In genomic region chr8:47335940-47336339, GRCm38 (mm10) we compare ENCODE assay signal across 20 mouse cellular contexts.
DNase-seq lines count a peak whose midpoint lies in the region; TF ChIP-seq lines count a peak whose summit lies in the region.
"Had no signal": no experiment of that assay in that cellular context is flagged by ENCODE, and none has a peak within 500 bp of the region (broad histone marks: within the 10 kb centered on the region; RNA-seq: fewer than 3 reads in every experiment).

No protein-coding gene starts in this region.

- H3K27me3 ChIP-seq in E14TG2a.4 (ENCODE audit: insufficient read depth, low read length) = no peaks in the 10 kb centered on the region
- no peaks in the 10 kb centered on the region for H3K27me3 ChIP-seq in ES-Bruce4 (ENCODE audit: control insufficient read depth, insufficient read depth, low read length, poor library complexity, severe bottlenecking)
- H3K27me3 ChIP-seq: forebrain, embryonic 15.5 days; heart, embryonic 12.5 days; heart, embryonic 15.5 days had no signal

- DNase-seq in R1 (ENCODE audit: low read depth, low spot score) = peak; percentile 98
- DNase-seq in right cerebral cortex, adult 2 months (ENCODE audit: low spot score in 2 of 2) = no peak
- no peak for DNase-seq in cerebellum, adult 18-20 months
- no peak for DNase-seq in left cerebral cortex, adult 11 months (ENCODE audit: low spot score)
- DNase-seq: adrenal gland, postnatal 14 days; cerebellum, adult 11-12 months; cerebellum, postnatal 14 days; gastrocnemius, postnatal 25 days; heart, adult 18-20 months; heart, postnatal 10 days; heart, postnatal 36 days; kidney, adult 18-20 months had no signal

- H3K36me3 ChIP-seq in E14TG2a.4 (ENCODE audit: insufficient read depth, low read length) (no peaks in the 10 kb centered on the region), ES-Bruce4 (ENCODE audit: control insufficient read depth, insufficient read depth, low read length, poor library complexity, severe bottlenecking) (no peaks in the 10 kb centered on the region)
- H3K36me3 ChIP-seq: forebrain, embryonic 10.5 days; forebrain, embryonic 15.5 days; heart, embryonic 12.5 days; heart, embryonic 15.5 days had no signal

- H3K27ac ChIP-seq in ES-Bruce4 (ENCODE audit: insufficient read depth, low read length) = peak overlapping the region; percentile 96
- H3K27ac ChIP-seq: forebrain, embryonic 10.5 days; forebrain, embryonic 15.5 days; heart, embryonic 15.5 days; hindbrain, embryonic 14.5 days; hindbrain, postnatal 0 days had no signal

- TF ChIP-seq POLR2A in ES-Bruce4 (IDR thresholded peaks at IDR 0.05; ENCODE audit: insufficient read depth, low read length) = peak; percentile 71

- H3K4me3 ChIP-seq in E14TG2a.4 (replicated peaks; ENCODE audit: low read length) (peak overlapping the region; percentile 82), ES-Bruce4 (ENCODE audit: low read depth, low read length) (peak overlapping the region; percentile 48)
- H3K4me3 ChIP-seq: forebrain, embryonic 10.5 days; forebrain, embryonic 15.5 days; heart, embryonic 12.5 days; heart, embryonic 15.5 days had no signal

- H3K9me3 ChIP-seq in E14TG2a.4 (ENCODE audit: low read length) (no peaks in the 10 kb centered on the region; the same call in 1 of the 2 replicates), ES-Bruce4 (replicated peaks; ENCODE audit: control insufficient read depth, insufficient read depth, low read length, poor library complexity, severe bottlenecking) (no peaks in the 10 kb centered on the region)
- H3K9me3 ChIP-seq: forebrain, embryonic 15.5 days; heart, embryonic 12.5 days; heart, embryonic 15.5 days had no signal

- no peak for TF ChIP-seq EP300 in ES-Bruce4 (IDR thresholded peaks at IDR 0.05; ENCODE audit: insufficient read depth, low read depth, low read length)

- peak overlapping the region; percentile 62 for H3K9ac ChIP-seq in ES-Bruce4 (ENCODE audit: low read depth, poor library complexity, severe bottlenecking)
- H3K9ac ChIP-seq: forebrain, embryonic 15.5 days; heart, embryonic 12.5 days; heart, embryonic 15.5 days; hindbrain, embryonic 14.5 days had no signal

- TF ChIP-seq CTCF in E14TG2a.4 (conservative IDR thresholded peaks at IDR 0.05; ENCODE audit: low read length) (no peak), ES-Bruce4 (IDR thresholded peaks at IDR 0.05; ENCODE audit: low read depth, low read length) (no peak)

- H3K4me1 ChIP-seq in E14TG2a.4 (replicated peaks; ENCODE audit: low read depth, low read length) = peaks cover 76% of the 10 kb centered on the region
- peaks cover 5% of the 10 kb centered on the region for H3K4me1 ChIP-seq in ES-Bruce4 (ENCODE audit: control insufficient read depth, insufficient read depth, low read length)
